Comparison of ENCODE assay signal across 28 mouse cellular contexts in genomic region chr4:39815620-39816019, GRCm38 (mm10).
"Had no signal": no experiment of that assay in that cellular context is flagged by ENCODE, and none has a peak within 500 bp of the region (broad histone marks: within the 10 kb centered on the region; RNA-seq: fewer than 3 reads in every experiment).

No protein-coding gene starts in this region.

- H3K9me3 ChIP-seq: heart, embryonic 10.5 days; heart, embryonic 12.5 days; hindbrain, embryonic 10.5 days; hindbrain, embryonic 12.5 days; intestine, embryonic 15.5 days; limb, embryonic 10.5 days; limb, embryonic 12.5 days; liver, embryonic 13.5 days; liver, embryonic 15.5 days had no signal

- H3K4me1 ChIP-seq: heart, embryonic 10.5 days; heart, embryonic 12.5 days; hindbrain, embryonic 10.5 days; hindbrain, embryonic 12.5 days; intestine, embryonic 15.5 days; limb, embryonic 10.5 days; limb, embryonic 12.5 days; liver, embryonic 13.5 days; liver, embryonic 15.5 days had no signal

- H3K27me3 ChIP-seq: heart, embryonic 12.5 days; hindbrain, embryonic 12.5 days; intestine, embryonic 15.5 days; limb, embryonic 12.5 days; liver, embryonic 13.5 days; liver, embryonic 15.5 days had no signal

- H3K9ac ChIP-seq: heart, embryonic 12.5 days; hindbrain, embryonic 12.5 days; hindbrain, embryonic 14.5 days; intestine, embryonic 15.5 days; limb, embryonic 12.5 days; liver, embryonic 13.5 days; liver, embryonic 15.5 days had no signal

- H3K27ac ChIP-seq: gastrocnemius, adult 2 months; heart, embryonic 10.5 days; hindbrain, embryonic 10.5 days; hindbrain, embryonic 12.5 days; hindbrain, embryonic 14.5 days; intestine, embryonic 15.5 days; layer of hippocampus, adult 2 months; left cerebral cortex, adult 2 months; limb, embryonic 10.5 days; limb, embryonic 12.5 days; liver, embryonic 13.5 days; liver, embryonic 15.5 days had no signal

- H3K4me3 ChIP-seq: gastrocnemius, adult 2 months; heart, embryonic 10.5 days; heart, embryonic 12.5 days; hindbrain, embryonic 10.5 days; hindbrain, embryonic 12.5 days; intestine, embryonic 15.5 days; layer of hippocampus, adult 2 months; left cerebral cortex, adult 2 months; limb, embryonic 10.5 days; limb, embryonic 12.5 days; liver, embryonic 13.5 days; liver, embryonic 15.5 days had no signal

- DNase-seq: gastrocnemius, adult 2 months; gastrocnemius, postnatal 10 days; gastrocnemius, postnatal 25 days; heart, adult 18-20 months; heart, postnatal 10 days; heart, postnatal 4 days; kidney, adult 18-20 months; kidney, adult 8-10 months; kidney, postnatal 10 days; kidney, postnatal 25 days; kidney, postnatal 4 days; liver; liver, embryonic 13.5 days had no signal

- H3K4me2 ChIP-seq: heart, embryonic 12.5 days; hindbrain, embryonic 12.5 days; hindbrain, embryonic 14.5 days; intestine, embryonic 15.5 days; limb, embryonic 12.5 days; liver, embryonic 11.5 days; liver, embryonic 13.5 days; liver, embryonic 15.5 days had no signal

- H3K36me3 ChIP-seq: heart, embryonic 10.5 days; heart, embryonic 12.5 days; hindbrain, embryonic 10.5 days; hindbrain, embryonic 12.5 days; intestine, embryonic 15.5 days; limb, embryonic 10.5 days; limb, embryonic 12.5 days; liver, embryonic 13.5 days; liver, embryonic 15.5 days had no signal

- ATAC-seq: hindbrain, embryonic 16.5 days; inflammation-experienced regulatory T-cells, adult 6 months; intestine, embryonic 15.5 days; intestine, postnatal 0 days had no signal
